Mouse (Mus musculus): ENCODE data around the gene Gm12666.
"Not testable (repeated sequence)": the region's sequence is repeated elsewhere in the genome, so short reads cannot be mapped to it uniquely, and the experiment has no call there.

The Gm12666 gene

GRCm38 (mm10) chr4:92191649-92192048 is at the start of gene Gm12666:
Gene Gm12666 (minus strand): TSS chr4:92191749.
- DNase-seq = not testable (repeated sequence)

- DNase-seq = no peak
Measured at GRCm38 (mm10) chr4:92226326-92226725, 34.8 kb upstream of the Gm12666 start.

GRCm38 (mm10) chr4:92216286-92216685 is 24.7 kb upstream of the Gm12666 start:
- no peak for DNase-seq

GRCm38 (mm10) chr4:92152646-92153045 is 38.9 kb downstream of the Gm12666 start:
- no peak for DNase-seq

- no peak for DNase-seq
Measured at GRCm38 (mm10) chr4:92147134-92147533, 44.4 kb downstream of the Gm12666 start, which contains the start of gene Izumo3. Gene Izumo3 (minus strand): TSS chr4:92147234.
